ENCODE assay signal across 8 mouse cellular contexts in the genomic region with DNA sequence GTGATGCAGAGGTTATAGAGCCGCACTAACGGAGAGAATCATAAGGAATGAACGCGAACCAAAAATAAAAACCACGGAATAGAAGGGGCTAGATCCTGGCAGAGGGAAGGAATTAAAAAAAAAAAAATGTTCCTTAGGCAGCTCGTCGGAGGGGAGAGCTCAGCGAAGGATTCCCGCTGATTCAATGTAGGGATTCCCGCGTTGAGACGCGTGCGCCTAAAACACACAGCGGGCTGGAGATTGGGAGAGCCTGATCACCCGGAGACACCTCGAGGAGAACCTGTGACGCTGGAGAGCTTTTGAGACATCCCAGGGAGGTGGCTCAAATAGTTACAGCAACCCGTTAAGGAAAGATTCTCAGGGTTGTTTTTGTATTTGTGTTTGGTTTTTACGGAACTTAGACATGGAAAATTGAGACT. TPM values are rescaled to one million over a fixed set of nuclear protein-coding genes. Genes with fewer than 3 reads are reported as not detected.
DNase-seq lines count a peak whose midpoint lies in the region; TF ChIP-seq lines count a peak whose summit lies in the region.

No protein-coding gene starts in this region.

- TF ChIP-seq POLR2A in bone marrow macrophage, adult 2 months (IDR thresholded peaks at IDR 0.05; ENCODE audit: borderline replicate concordance, low read depth, low read length): no peak
- no peak for TF ChIP-seq POLR2A in embryonic fibroblast, embryonic 13.5 days (IDR thresholded peaks at IDR 0.05; ENCODE audit: low read depth, low read length)

- no peak for TF ChIP-seq CTCF in bone marrow macrophage, adult 2 months (IDR thresholded peaks at IDR 0.05; ENCODE audit: low read depth, low read length)
- no peak for TF ChIP-seq CTCF in embryonic fibroblast, embryonic 13.5 days (IDR thresholded peaks at IDR 0.05; ENCODE audit: borderline replicate concordance, insufficient read depth, low read length)

- peak; percentile 44 to 57 for DNase-seq in layer of hippocampus, postnatal 10 days (ENCODE audit: low spot score in 2 of 2)
- no peak for DNase-seq in layer of hippocampus, adult 9-10 months (ENCODE audit: low spot score)
- DNase-seq in left cerebral cortex, postnatal 14 days (ENCODE audit: low spot score in 2 of 2): peak; percentile 67 to 73
- DNase-seq in neural tube, embryonic 10.5 days (ENCODE audit: extremely low spot score, low spot score): peak; percentile 48
- no peak for DNase-seq in adrenal gland, postnatal 14 days
- DNase-seq in adrenal gland, postnatal 36 days: no peak

- peaks cover 3% of the 10 kb centered on the region for H3K4me1 ChIP-seq in bone marrow macrophage, adult 2 months (ENCODE audit: control insufficient read depth, insufficient read depth, low read length)
- no peaks in the 10 kb centered on the region for H3K4me1 ChIP-seq in embryonic fibroblast, embryonic 13.5 days (ENCODE audit: control insufficient read depth, insufficient read depth, low read length)

- intact Hi-C loops in left cerebral cortex, postnatal 14 days (cut with DNase I): loop anchor here (1.0 to 5.0 kb wide), 2 partner anchors 11 to 1700 kb away; no protein-coding TSS in a partner anchor

- peak overlapping the region; percentile 54 for H3K4me3 ChIP-seq in bone marrow macrophage, adult 2 months (ENCODE audit: insufficient read depth, low read length)
- H3K4me3 ChIP-seq in embryonic fibroblast, embryonic 13.5 days (ENCODE audit: insufficient read depth, low read length): peak overlapping the region; percentile 69

- H3K27ac ChIP-seq in bone marrow macrophage, adult 2 months (ENCODE audit: insufficient read depth, low read depth, low read length): no peak overlapping the region
- H3K27ac ChIP-seq in embryonic fibroblast, embryonic 13.5 days (ENCODE audit: insufficient read depth, low read length): no peak overlapping the region

RNA-seq across cellular contexts. Expression of a gene that starts 11.4 kb away (rescaled TPM):
- total RNA-seq in layer of hippocampus, postnatal 10 days (2021): 1 to 10 TPM; 7.0 to 7.5 TPM
- 4.8 and 4.9 TPM in 2 replicates for polyA plus RNA-seq in bone marrow macrophage, adult 2 months (2012; ENCODE audit: insufficient read depth, insufficient read length, missing spikeins)
- polyA plus RNA-seq in embryonic fibroblast, embryonic 13.5 days (2011; ENCODE audit: insufficient read length, low read depth, missing spikeins): 4.2 and 4.7 TPM in 2 replicates
- total RNA-seq in left cerebral cortex, postnatal 14 days (2021): 1 to 10 TPM; 6.9 to 7.1 TPM
- total RNA-seq in adrenal gland, postnatal 14 days (2021): 5.9 and 6.3 TPM in 2 replicates
- total RNA-seq in adrenal gland, postnatal 36 days (2021): 1 to 10 TPM; 6.9 to 8.3 TPM

RNA-seq across cellular contexts. Expression of a gene that starts 43.2 kb away (rescaled TPM):
- 10 to 100 TPM; 37.0 to 40.8 TPM for total RNA-seq in layer of hippocampus, postnatal 10 days (2021)
- 14.9 and 16.4 TPM in 2 replicates for polyA plus RNA-seq in bone marrow macrophage, adult 2 months (2012; ENCODE audit: insufficient read depth, insufficient read length, missing spikeins)
- 24.1 and 25.7 TPM in 2 replicates for polyA plus RNA-seq in embryonic fibroblast, embryonic 13.5 days (2011; ENCODE audit: insufficient read length, low read depth, missing spikeins)
- total RNA-seq in left cerebral cortex, postnatal 14 days (2021): 10 to 100 TPM; 39.5 TPM
- total RNA-seq in adrenal gland, postnatal 14 days (2021): 20.6 and 26.1 TPM in 2 replicates
- total RNA-seq in adrenal gland, postnatal 36 days (2021): 10 to 100 TPM; 19.4 to 21.2 TPM

RNA-seq across cellular contexts. Expression of a gene that starts 53.5 kb away (rescaled TPM):
- not detected for total RNA-seq in layer of hippocampus, postnatal 10 days (2021)
- polyA plus RNA-seq in bone marrow macrophage, adult 2 months (2012; ENCODE audit: insufficient read depth, insufficient read length, missing spikeins): not detected in 2 replicates
- polyA plus RNA-seq in embryonic fibroblast, embryonic 13.5 days (2011; ENCODE audit: insufficient read length, low read depth, missing spikeins): not detected in 2 replicates
- not detected for total RNA-seq in left cerebral cortex, postnatal 14 days (2021)
- total RNA-seq in adrenal gland, postnatal 14 days (2021): 0.19 TPM in 1 of 2 replicates, not detected in the other
- total RNA-seq in adrenal gland, postnatal 36 days (2021): not detected

Comparison
In these comparisons a context has a peak if more than half of its experiments do, and no peak if none do; other contexts are left out.
1. DNase-seq: peak in layer of hippocampus, postnatal 10 days (2 of 2), left cerebral cortex, postnatal 14 days (2 of 2) and neural tube, embryonic 10.5 days (single experiment); none in layer of hippocampus, adult 9-10 months (single experiment), adrenal gland, postnatal 14 days (single experiment) and adrenal gland, postnatal 36 days (0 of 2).